Mouse (Mus musculus) CD8-positive naive resting alpha-beta T cell, adult 2 months (primary cell): ENCODE data around the gene Gng2.

ENCODE experiments used
- DNase-seq, 2 experiments: peaks; one replicate each; pipeline ENCODE4 v3.0.0; 2022; ENCODE audit warnings: low read depth in 2 of 2, low spot score in 2 of 2

Gng2 gene

GRCm38 (mm10) chr14:19861311-19862080 is 115.9 kb downstream of the Gng2 start:
- no peak for DNase-seq

- DNase-seq: no peak
Observed at GRCm38 (mm10) chr14:19860281-19860680, 117.1 kb downstream of the Gng2 start.

DNA sequence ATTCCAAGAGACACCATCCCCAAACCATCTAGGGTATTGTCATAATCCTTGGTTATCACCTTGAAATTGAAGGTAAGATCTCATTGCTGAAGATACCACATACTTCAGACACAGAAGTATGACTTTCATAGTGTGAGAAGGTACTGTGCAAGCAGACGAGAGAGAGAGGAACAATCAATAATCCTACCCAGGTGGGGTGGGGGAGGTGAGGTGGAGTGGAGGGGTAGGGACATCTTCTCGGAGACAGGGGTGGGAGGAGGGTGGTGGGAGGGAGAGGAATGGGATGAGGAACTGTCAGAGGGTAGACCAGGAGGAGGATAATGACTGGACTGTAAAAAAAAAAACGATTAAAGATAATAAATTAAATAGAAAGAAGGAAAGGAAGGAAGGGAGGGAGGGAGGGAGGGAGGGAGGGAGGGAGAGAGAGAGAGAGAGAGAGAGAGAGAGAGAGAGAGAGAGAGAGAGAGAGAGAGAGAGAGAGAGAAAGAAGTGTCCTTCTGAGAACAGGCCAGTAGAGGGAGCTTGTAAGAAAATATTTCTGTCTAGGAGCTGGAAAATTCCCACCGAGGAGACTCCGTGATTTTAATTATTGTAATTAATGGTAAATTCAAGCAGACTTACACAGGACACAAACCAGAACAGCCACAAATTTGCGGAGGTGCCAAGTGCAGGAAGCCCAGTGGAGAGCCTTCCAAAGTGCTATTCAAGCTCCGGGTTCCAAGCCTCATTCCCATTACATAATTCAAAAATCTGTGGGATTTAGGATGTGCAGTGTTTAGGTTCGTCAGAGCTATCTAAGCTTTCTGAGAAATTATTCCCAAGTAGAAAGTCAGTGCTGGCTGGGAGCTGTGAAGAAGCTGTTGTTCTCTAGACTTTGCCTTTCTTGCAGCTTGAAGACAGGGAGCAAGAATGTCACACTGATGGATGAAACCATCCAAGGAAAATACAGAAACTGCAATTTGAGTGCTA is 118.3 kb downstream of the Gng2 start:
- no peak for DNase-seq

DNA sequence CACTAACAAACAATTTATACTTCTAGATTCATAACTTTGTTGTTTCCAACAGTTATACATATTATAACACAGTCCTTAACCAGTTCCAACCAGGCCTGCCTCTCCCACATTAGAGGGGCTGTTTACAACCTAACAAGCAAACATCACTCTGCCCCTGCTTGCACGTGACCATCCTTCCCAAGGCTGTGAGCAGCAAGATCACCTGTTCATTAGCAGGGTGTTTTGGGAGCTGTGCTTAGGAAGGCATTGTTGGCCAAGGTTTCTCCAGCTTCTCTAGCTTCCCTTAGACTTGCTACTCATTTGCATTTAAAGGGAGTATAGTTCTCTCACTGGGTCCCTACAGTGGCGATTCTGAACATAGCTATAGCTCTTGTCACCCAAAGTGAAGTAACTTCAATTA is 119.1 kb downstream of the Gng2 start:
- no peak for DNase-seq

DNA sequence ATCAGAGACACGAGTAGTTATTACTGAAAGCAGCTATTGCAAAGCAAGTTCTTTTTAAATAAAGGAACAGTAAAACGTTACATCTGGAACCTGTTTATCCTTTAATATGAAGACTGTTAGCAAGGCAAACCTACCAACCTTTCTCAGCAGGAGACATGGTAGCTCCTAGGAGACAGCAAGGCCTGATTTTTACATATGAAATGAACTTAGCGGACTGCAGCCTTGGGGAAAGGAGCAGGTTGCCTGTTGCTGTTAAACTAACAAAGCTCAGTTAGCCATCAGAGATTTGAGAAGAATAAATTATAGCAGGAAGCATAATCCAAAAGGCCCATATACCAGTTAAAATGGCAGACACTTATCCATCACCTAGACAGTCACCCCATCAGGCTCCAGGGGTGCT is 124.0 kb downstream of the Gng2 start:
- DNase-seq: no peak

GRCm38 (mm10) chr14:19839600-19840332 is 137.7 kb downstream of the Gng2 start:
- peak; percentile 51 to 72 for DNase-seq

GRCm38 (mm10) chr14:19836289-19836688 is 141.1 kb downstream of the Gng2 start:
- DNase-seq: no peak

- DNase-seq: no peak
Observed at GRCm38 (mm10) chr14:19825481-19825880, 151.9 kb downstream of the Gng2 start.

DNA sequence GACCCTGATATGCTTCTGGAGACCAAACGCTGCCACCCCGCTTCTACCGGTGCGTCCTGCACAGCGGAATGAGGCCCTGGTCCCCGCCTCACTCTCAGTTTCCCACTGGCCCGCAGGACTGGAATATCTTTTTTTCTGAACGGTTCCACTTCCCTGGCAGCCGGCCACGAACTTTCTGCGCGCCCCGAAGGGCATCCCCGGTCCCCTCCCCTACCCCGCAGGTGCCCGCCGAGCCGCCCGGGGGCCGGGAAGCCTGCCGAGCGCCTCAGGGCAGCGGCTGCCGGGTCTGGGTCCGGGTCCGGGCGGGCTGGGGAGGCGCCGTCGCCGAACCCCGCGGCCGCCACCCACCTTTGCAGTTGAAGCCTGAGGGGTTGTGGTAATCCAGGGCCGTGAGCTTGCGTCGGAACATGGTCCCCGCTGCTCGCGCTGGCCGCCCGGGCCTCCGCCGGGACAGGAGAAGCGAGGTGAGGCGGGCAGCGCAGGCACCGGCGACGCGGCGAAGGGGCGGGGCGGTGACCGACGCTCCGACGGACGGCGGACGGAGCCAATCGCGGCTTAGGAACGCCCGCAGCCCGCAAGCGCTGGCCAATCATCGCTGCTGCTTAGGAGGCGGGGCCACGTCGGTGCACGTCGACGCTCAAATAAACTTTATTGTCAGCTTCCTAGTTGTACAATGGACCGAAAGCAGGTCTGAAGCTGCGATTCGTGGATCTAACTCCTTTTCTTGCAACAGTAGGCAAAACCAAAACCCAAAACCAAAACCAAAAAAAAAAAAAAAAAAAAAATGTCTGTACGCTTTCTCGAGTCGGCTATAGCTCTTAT is 153.9 kb downstream of the Gng2 start, which contains the start of gene Rtraf:
Rtraf (minus strand) TSS at position 504 of the 822 bp plus-strand sequence.
- peak; percentile 82 to 83 for DNase-seq
